Mouse (Mus musculus) gastrocnemius, adult 8-10 months (tissue): ENCODE results near the gene Tmem50b. TPM values are rescaled to one million over a fixed set of nuclear protein-coding genes. Genes with fewer than 3 reads are reported as not detected.

ENCODE experiments used
- DNase-seq, 2 experiments: peaks; one replicate each; pipeline ENCODE4 v3.0.0; 2022; ENCODE audit warnings: low spot score in 2 of 2
- total RNA-seq, 4 experiments: library from RNA; stranded (reverse); gene quantifications; 2 replicates each; pipeline ENCODE4 v1.2.4; 2022

Gene Tmem50b
- total RNA-seq, 4 experiments from 2014 or later = 12.0 to 14.8 (median 13.2) TPM

DNA sequence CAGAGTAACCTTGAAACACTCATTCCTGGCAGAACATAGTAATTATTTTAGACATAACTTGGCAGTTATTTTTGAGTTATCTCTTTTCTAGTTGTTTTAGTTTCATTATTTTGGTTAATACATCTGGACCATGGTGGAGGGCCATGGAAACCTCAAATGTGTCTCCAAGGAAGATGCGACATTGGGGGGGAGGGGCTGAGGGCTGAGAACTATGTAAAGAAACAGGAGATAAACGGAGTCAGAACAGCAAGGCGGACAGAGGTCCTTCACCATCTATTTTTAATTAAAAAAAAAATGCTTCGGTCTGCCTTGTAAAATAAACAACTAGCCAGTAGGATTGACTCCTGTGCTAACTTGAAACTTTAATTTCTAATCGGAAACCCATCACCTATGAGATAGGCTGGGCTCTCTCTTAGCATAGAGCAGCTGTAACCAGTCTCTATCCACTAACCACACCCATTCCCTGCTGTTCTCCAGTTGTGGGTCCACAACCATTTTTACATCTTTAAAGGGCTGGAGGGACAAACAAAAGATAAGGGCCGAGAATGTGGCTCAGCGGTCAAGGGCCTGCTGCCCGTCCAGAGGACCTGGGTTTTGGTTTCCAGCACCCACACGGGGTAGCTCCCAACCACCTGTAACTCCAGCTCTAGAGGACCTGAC lies 32.2 kb downstream of the Tmem50b start:
- DNase-seq = no peak

DNA sequence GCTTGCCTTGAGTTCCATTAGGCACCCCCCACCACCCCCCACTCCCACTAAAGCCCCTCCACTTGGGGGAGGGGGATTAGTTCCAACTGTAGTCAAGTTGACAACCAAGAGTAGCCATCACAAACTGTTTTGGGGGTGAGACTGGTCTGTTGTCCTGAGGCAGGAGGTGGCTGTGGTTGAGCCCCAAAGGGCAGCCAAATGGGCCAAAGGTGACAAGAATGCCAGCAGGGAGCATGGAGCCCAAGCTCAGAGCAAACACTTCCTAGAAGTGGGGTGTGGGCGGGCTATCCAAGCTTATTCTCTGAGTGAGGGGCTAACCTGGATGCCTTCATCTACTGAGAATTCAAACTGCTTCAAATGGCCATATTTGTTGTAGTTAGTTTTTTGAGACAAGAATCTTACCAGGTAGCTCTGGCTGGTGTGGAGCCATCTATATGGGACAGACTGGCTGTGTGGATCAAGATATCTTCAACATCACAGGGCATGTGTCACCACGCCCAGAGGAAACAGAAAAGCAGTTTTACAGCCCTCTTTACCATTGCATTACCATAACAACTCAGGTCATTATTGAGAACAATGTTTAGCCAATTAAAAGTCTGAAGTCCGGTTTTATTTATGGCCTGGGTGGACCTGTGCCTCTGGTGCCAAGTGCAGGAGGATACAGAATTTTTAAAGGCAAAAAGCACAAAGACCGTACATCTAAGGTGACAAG lies 32.9 kb downstream of the Tmem50b start:
- DNase-seq = no peak

DNA sequence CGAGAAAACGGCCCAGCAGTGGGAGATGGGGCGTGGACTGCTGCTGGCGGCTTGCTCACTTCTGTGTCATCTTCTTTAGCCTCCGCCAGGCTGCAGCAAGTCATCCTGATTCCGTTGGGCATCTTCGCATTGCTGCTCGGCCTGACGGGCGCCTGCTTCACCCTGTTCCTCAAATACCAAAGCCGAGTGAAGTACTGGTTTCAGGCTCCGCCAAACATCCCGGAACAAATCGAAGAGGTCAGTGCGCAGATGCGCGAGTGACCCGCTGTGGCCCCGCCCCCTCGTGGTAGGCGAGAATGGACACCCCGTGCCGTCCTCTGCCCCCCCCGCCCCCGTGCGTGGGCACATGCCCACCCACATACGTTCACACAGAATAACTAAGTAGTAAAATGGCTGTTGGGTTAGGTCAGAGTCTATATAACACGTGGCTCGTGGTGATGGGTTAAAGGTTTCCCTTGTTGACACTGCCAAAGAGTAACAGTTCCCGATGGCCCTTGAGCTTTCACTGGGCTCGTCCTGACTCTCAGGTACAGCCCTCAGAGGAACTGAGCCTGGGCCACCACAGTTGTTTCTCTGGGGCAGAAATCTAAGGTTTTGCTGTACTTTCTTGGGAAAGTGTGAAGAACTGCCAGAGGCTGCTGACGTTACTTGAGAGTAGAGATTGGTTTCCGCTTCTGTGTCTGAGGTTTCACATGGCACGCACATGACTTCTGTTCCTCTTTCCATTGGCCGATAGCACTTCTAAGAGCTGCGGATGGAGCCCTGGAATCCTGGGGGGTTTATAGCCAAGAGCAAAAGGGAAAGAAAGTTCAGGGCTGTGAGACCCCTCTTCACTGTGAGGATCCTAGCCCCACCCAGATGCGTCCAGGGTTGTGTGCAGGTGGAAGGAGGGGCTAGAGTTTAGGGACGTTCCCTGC lies 35.8 kb downstream of the Tmem50b start:
- no peak for DNase-seq

DNA sequence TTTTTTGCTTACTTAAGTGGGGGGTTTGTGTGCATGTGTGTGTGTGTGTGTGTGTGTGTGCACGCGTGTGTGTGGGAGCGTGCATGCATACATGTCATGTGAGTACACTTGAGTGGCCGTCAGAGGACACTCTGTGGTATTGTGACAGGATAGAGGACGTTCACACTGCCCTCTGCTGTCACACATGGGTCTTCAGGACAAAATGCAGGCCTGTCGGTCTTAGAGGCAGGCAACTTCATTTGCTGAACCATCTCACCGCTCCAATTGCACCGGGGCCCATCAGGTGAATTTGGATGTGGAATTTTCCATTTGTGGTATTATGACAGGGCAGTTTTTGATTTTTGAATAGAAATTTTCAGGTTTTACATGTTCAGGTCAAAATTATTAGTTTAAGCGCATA lies 36.5 kb downstream of the Tmem50b start:
- no peak for DNase-seq

DNA sequence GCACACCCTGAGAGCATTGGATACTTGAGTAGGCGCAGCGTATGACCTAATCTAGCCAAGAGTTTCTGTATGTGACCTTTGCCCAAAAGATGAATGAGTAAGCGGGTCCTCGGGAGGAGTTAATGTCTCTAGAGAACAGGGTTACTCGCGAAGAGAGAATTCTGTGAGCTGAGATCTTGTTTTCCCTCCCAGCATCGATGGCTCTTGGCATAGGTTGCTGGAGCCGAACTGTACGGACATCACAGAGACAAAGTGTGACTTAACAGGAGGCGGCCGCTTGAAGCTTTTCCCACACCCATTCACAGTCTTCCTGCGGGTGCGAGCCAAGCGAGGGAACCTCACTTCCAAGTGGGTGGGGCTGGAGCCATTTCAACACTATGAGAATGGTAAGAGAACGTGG lies 39.9 kb downstream of the Tmem50b start:
- DNase-seq = peak; percentile 57 to 69

DNA sequence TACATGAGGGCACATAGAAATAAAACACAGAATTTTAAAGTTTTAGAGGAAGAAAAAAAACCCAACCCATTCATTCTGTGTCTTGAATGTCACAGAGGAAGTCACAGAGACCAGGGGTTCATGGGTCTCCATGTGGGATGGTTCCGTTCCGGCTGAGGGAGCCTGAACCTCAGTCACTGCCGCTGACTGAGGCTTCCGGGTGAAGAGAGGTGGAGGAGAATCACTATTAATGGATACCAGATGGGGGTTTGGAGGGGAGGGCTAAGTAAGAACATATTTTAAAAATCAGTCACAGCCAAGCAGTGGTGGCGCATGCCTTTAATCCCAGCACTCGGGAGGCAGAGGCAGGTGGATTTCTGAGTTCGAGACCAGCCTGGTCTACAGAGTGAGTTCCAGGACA lies 40.4 kb downstream of the Tmem50b start:
- DNase-seq = no peak

DNA sequence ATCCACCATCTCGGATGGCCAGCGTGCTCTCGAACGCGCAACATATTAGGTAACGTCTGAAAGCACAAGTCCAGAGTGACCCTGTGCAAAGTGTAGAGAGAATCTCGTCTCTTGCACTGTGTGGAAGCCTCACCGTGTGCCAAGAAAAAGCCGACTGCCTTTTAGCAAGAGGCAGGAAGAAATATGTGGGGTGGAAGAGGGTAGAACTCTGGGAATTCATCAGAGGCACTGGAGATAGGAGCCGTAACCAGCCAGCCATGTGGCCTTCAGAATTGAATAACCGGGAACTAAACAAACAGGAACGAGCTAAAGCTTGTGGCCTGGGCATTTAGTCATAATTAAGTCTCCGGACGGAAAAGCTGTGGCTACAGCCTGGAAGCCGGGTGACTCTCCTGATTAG lies 40.9 kb downstream of the Tmem50b start:
- no peak for DNase-seq

DNA sequence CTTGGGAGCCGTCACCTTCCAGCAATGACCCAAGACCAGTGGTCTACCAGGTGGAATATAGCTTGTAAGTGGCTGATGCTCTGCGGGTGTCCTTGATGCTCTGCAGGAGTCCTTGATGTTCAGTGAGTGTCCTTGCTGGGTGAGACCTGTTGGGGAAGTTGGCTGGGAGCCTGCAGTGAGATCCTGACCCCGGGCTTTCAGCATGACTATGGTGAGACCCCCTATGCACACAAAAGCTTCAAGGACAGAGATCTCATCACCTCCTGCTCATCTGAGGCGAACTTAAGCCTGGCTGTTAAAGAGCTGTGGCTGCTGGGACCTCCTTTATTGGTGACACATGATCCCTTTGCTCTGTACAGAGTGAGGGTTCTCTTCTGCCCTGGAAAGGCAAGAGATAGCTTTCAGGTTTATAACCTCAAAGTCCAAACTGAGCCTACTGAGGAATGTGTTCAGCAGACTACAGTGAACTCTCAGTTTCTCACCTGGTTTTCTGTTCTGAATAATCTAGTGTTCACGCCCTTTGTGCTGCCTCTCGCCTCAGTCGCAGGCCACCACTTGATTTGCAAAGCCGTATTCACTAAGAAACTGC lies 42.5 kb downstream of the Tmem50b start:
- DNase-seq = no peak

DNA sequence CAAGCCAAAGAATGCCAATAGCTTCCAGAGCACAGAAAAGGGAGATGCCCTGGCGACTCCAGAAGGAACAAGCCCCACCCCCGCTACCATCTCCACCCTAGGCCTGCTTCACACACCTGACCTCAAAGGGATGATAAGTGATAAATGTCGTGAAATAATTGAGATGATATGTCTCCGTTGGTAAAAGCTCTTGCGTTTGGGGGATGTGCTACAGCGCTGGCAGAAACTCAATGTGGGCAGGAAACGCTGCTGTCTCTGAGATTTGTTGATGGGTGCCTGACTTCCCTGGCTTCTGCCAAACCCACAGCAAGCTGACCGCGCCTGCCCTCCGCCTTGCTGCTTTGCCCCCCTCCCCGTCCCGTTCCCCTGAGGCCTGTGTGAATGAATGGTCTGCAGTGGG lies 44.0 kb downstream of the Tmem50b start:
- DNase-seq = no peak

DNA sequence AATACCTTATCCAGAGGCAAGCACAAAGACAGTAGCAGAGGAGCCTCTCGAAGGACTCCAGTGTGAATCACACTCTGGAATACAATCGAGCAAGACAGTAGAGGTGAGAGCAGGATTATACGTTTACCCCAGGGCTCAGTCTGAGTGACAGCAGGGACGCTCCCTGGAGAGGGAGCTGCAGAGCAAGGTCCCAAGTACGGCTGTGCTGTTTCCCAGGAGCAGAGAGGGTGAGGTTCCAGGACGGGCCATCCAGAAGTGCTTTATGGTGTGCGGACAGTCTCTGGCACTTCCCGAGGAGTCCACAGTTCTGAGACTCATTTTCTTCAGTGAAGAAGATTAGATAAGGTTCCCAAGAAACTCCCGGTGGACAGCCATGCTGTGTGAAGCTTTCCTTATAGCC lies 45.5 kb downstream of the Tmem50b start:
- no peak for DNase-seq

DNA sequence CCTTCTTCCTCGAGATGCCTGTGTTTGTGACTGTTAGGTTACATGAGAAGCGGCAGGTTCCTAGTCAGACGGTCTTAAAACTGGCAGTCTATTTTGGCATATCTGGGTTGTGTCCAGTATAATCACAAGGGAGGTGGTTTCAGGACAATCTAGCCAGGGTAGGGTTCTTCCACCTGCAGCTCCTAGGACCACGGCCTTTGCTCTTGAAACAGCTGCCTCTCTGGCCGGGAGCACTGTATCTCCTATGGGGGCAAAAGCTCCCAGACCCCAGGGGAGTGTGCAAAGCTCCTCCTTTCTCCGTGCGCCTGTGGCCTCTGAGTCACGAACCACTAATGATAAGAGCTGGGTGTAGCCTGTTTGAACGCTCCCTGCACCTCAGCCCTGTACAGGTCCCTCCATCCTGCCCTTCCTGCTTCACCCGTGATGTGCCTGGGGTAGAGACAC lies 46.5 kb downstream of the Tmem50b start:
- no peak for DNase-seq

DNA sequence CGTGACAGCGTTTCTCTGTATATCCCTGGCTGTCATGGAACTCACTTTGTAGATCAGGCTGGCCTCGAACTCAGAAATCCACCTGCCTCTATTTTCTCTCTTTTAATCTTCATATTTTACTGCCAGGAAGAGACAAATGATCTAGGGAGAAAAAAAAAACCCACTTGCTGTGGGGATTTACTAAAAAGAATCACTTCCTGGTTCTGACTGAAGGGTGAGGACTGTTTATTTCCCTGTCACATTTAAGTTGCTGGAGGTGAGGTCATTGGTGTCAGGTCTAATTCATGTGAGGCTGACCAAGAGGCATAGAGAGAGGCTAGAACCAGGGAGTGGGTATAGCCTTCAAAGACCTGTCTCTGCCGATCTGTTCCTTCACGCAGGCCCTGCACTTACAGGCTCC lies 48.0 kb downstream of the Tmem50b start:
- no peak for DNase-seq

DNA sequence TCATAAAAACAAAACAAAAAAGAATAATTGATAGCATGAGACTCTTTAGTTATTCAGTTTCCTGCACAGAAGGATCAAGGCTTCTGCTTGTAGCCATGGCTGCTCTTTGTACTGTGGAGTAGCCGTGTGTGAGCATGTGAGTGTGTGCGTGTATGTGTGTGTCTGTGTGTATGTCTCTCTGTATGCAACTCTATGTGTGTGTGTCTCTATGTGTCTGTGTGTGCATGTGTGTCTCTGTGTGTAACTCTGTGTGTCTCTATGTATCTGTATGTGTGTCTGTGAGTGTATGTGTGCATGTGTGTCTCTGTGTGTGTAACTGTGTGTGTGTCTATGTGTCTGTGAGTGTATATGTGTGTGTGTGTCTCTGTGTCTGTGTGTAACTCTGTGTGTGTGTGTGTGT lies 48.6 kb downstream of the Tmem50b start:
- DNase-seq = no peak

DNA sequence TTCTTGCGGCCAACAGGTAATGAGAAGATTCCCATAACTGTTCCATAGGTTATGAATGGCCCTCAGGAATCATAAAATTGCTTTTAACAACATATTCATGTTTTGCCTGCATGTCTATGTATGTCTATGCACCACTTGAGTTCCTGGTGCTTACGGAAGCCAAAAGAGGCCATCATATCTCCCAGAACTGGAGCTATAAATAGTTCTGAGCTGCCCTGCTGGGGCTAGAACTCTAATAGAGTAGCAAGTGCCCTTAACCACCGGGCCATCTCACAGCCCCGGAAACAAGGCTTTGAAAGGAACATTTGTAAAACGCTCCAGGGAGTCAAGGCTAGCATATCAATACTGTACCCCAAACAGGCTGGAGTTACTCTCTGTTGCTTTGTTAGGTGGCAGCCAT lies 49.0 kb downstream of the Tmem50b start:
- no peak for DNase-seq

DNA sequence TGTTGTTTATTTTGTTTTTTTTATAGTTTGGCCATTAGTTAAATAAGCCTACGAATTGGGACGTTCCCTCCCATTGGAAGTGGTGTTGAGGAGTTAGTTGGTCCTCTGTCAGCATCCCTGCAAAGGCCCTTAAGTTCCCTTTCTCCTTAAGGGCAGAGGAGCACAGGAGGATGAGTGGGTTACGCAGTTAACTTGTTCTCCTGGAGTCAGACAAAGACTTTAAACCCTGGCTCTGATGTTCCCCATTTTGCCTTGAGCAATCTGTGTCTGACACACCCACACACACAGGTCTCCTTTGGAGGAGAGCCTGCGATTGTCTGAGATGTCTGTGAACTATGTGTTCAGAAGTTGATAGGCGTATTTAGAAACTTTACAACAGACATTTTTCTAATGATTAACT lies 49.6 kb downstream of the Tmem50b start:
- DNase-seq = no peak

DNA sequence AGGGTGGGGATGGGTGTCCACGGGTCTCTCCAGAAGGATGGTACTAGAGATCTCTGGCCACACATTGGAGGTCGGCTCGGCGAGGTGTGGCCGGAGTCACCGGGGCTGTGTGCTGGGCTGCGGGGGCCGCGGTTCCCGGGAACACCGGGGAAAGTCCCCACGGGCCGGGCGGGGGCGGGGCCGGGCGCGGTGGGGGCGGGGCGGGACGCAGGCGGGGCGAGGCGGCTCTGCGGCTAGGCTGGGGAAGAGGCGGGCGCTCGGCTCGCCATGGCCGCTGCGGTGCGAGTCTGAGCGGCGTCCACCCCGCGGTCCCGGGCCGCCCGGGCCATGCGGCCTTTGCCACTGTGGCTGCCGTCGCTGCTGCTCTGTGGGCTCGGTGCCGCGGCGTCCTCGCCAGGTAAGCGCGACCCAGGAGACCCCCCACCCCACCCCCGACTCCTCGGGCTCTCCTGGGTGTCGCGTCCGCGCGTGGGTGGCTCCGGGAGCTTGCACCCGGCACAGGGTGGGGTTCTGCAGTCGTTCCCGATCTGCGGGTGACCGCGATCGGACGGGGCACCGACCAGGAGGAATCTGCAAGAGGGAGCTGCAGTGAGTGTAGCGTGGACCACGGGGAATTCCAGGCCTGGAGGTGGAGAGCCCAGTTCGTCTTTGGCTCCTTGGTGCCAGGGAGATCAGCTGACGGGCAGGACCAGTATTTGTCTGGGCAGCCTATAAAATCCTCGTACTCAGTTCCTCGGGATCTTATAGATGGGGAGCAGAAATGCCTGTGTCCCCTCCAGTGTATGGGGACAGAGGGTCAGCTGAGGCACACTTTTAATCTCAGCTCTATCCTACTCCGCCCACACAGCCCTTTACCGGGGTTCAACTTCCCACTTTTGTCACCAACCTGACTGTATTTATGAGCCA lies 50.5 kb downstream of the Tmem50b start, which contains the start of gene Ifngr2:
TSS of gene Ifngr2 (plus strand) at position 237 of the 906 bp plus-strand sequence.
- DNase-seq = peak; percentile 24 to 39

DNA sequence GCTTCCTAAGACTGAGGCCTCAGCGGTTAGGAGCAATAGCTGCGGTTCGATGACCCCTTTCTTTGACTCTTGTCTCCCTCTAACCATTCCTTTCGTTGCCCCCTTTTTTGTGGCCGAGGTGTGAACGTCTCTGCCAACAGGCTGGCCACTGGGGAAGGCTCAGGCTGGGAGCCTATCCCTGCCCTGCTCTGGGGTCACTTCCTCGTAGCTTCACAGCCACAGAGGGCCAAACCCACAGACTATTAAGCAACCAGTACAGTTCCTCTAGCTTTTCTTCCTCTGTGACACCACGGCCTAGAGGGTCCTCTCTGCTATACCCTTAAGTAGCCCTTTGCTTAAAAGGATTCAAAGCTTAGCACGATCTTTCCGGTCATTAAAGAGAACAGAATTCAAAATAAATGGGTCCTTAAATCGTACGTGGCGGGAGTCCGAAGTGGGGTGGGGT lies 51.2 kb downstream of the Tmem50b start:
- no peak for DNase-seq

DNA sequence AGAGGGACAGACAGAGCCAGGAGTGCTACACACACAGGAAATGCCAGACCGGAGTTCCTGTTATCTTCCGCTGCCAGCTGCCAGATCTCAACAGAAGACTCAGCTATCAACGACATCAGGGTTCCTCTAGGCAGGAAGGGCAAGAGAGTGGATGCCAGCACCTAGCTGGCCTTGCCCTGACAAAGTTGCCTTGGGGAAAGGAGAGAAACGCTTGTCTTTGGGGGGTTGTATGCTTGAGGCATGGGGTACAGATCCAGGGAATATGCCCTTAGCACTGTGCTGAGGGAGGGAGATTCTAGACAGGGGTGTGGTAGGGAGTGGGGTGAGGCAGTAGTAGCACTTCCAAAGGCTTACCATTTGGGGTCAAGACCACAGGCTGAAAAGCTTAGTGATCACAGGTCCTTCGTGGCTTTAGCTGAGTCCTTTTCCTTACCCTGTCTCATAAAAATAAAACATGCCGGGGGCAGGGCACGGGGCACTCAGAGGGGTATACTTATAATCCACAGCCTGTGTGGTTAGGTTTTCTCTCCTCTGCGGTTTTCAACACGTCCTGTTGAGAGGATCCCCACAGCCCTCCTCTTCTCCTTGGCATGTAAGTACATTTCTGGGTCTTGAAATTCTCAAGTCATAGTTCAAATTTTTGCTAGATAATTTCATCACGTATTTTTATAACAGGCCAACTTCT lies 51.9 kb downstream of the Tmem50b start:
- DNase-seq = no peak

DNA sequence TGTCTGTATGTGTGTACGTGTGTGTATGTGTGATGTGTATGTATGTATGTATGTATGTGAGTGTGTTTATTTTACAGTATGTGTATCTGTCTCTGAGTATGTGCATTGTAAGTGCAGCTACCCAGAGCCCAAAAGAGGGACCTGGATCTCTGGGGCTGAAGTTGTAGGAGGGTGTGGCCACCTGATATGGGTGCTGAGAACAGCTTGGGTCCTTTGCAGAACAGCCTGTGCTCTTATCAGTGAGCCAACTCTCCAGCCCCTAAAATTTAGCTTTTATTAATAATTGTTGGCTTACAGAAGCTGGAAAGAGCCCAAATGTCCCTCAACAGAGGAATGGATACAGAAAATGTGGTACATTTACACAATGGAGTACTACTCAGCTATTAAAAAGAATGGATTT lies 54.0 kb downstream of the Tmem50b start:
- no peak for DNase-seq

DNA sequence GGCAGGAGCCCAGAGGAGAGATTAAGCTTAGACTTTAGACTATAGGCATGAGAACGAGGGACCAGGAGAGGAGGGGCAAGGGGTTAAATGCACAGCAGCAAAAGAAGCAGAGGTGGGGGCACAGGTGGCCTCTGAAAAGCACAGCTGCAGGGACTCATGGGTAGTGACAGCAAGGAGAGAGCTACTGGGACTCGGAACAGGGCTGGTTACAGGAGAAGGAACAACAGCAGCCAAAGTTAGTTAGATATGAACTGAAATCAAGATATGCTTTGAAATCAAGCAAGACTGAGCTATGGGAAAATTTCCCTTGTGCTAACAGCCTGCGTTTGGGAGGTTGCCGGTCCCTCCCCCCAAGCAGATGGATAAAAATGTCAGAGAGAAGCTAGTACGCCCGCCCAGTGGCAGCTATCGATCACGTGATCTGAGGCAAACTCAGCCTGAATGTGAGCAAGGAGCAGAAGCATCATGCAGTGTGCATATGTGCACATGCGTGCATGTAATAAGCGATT lies 56.0 kb downstream of the Tmem50b start:
- DNase-seq = no peak
